Mouse (Mus musculus): Measurements from ENCODE around the gene Slc17a6. TPM values are rescaled to one million over a fixed set of nuclear protein-coding genes. Genes with fewer than 3 reads are reported as not detected.

Slc17a6 gene
- polyA plus RNA-seq, 1 experiment from 2014 or later: not detected

GRCm38 (mm10) chr7:51715771-51716170, 94.0 kb downstream of the Slc17a6 start:
- Histone ChIP-seq H3K27ac (no peak overlapping the region), H3K36me3 (no peaks in the 10 kb centered on the region), H3K27me3 (ENCODE audit: low read depth, poor library complexity, severe bottlenecking) (no peaks in the 10 kb centered on the region), H3K4me3 (no peak overlapping the region), H3K4me1 (no peaks in the 10 kb centered on the region), H3K9me3 (replicated peaks) (no peaks in the 10 kb centered on the region)
- no peak for DNase-seq (ENCODE audit: low spot score)
- 71% methylated on average over 2 of the region's 2 CpGs for WGBS

Other genes with a start within 250 kb of the Slc17a6 start
- gene Ano5, start 111.0 kb upstream of the Slc17a6 start, polyA plus RNA-seq (2016; fragmentation: Nextera tagmentation; extraction: Ambion mirVana): 0.01 TPM in 1 of 2 replicates, not detected in the other
- 34.3 and 72.4 TPM in 2 replicates for gene Gas2, start 240.0 kb downstream of the Slc17a6 start, polyA plus RNA-seq (2016; fragmentation: Nextera tagmentation; extraction: Ambion mirVana)
- gene Fancf, start 240.3 kb downstream of the Slc17a6 start, polyA plus RNA-seq (2016; fragmentation: Nextera tagmentation; extraction: Ambion mirVana): 12.3 and 14.2 TPM in 2 replicates

Data from limb, embryonic 10.5 days (tissue).